In the genomic region with DNA sequence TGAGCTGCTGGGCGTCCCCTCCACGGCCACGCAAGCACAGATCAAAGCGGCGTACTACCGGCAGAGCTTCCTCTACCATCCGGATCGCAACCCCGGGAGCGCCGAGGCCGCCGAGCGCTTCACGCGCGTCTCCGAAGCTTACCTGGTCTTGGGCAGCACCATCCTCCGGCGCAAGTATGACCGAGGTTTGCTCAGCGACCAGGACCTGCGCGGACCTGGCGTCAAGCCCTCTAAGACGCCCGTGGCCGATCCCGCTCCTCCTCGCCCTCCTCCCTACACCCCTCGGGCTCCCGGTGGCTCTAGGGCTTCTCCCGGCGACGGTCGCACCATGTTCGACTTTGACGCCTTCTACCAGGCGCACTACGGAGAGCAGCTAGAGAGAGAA, we compare ENCODE assay signal across 8 mouse cellular contexts. TPM values are rescaled to one million over a fixed set of nuclear protein-coding genes. Genes with fewer than 3 reads are reported as not detected.
DNase-seq lines count a peak whose midpoint lies in the region; ATAC-seq and TF ChIP-seq lines count a peak whose summit lies in the region.

No protein-coding gene starts in this region.

- peak overlapping the region; percentile 92 for H3K4me3 ChIP-seq in liver, adult 2 months (ENCODE audit: insufficient read depth, low read depth, low read length)
- H3K4me3 ChIP-seq in embryonic facial prominence, embryonic 11.5 days (ENCODE audit: low read depth, low read length), result peak overlapping the region; percentile 97
- H3K4me3 ChIP-seq in hindbrain, postnatal 0 days (ENCODE audit: low read length), result peak overlapping the region; percentile 91
- H3K4me3 ChIP-seq in midbrain, embryonic 15.5 days, result peak overlapping the region; percentile 96

- DNase-seq in liver, adult 2 months (ENCODE audit: extremely low read depth, low read depth, low spot score), result no peak
- DNase-seq in liver, result no peak
- DNase-seq in embryonic facial prominence, embryonic 11.5 days (ENCODE audit: low spot score), result no peak
- no peak for DNase-seq in hindbrain, postnatal 0 days (ENCODE audit: low spot score)
- no peak for DNase-seq in urinary bladder, adult 18-20 months (ENCODE audit: low spot score in 2 of 2)
- no peak for DNase-seq in embryo, embryonic 10.5 days (ENCODE audit: low spot score)
- no peak for DNase-seq in layer of hippocampus, postnatal 36 days

- H3K79me2 ChIP-seq in liver, adult 2 months (ENCODE audit: control insufficient read depth, insufficient read depth, low read length), result peaks cover 8% of the 10 kb centered on the region; the same call in 1 of the 2 replicates

- H3K36me3 ChIP-seq in liver, adult 2 months (ENCODE audit: control insufficient read depth, insufficient read depth, low read length), result peaks cover 5% of the 10 kb centered on the region; the same call in 1 of the 2 replicates
- H3K36me3 ChIP-seq in embryonic facial prominence, embryonic 11.5 days (replicated peaks; ENCODE audit: control insufficient read depth, insufficient read depth, low read depth, low read length), result peaks cover 5% of the 10 kb centered on the region
- peaks cover 13% of the 10 kb centered on the region; the same call in 1 of the 2 replicates for H3K36me3 ChIP-seq in hindbrain, postnatal 0 days (ENCODE audit: insufficient read depth, low read length)
- H3K36me3 ChIP-seq in midbrain, embryonic 15.5 days (replicated peaks), result peaks cover 14% of the 10 kb centered on the region

- H3K27me3 ChIP-seq in liver, adult 2 months (ENCODE audit: control insufficient read depth, insufficient read depth, low read length), result no peaks in the 10 kb centered on the region
- H3K27me3 ChIP-seq in embryonic facial prominence, embryonic 11.5 days (ENCODE audit: control insufficient read depth, insufficient read depth, low read length), result no peaks in the 10 kb centered on the region
- H3K27me3 ChIP-seq in hindbrain, postnatal 0 days (ENCODE audit: insufficient read depth, low read length), result no peaks in the 10 kb centered on the region
- H3K27me3 ChIP-seq in midbrain, embryonic 15.5 days (replicated peaks), result no peaks in the 10 kb centered on the region

- no peaks in the 10 kb centered on the region for H3K9me3 ChIP-seq in embryonic facial prominence, embryonic 11.5 days (replicated peaks; ENCODE audit: control insufficient read depth, low read length)
- H3K9me3 ChIP-seq in hindbrain, postnatal 0 days (ENCODE audit: low read length), result no peaks in the 10 kb centered on the region
- H3K9me3 ChIP-seq in midbrain, embryonic 15.5 days, result no peaks in the 10 kb centered on the region

- H3K4me1 ChIP-seq in liver, adult 2 months (ENCODE audit: control insufficient read depth, insufficient read depth, low read length), result peaks cover 7% of the 10 kb centered on the region
- H3K4me1 ChIP-seq in embryonic facial prominence, embryonic 11.5 days (ENCODE audit: control insufficient read depth, insufficient read depth, low read length), result no peaks in the 10 kb centered on the region
- H3K4me1 ChIP-seq in hindbrain, postnatal 0 days (ENCODE audit: insufficient read depth, low read length), result peaks cover 11% of the 10 kb centered on the region; the same call in 1 of the 2 replicates
- peaks cover 27% of the 10 kb centered on the region for H3K4me1 ChIP-seq in midbrain, embryonic 15.5 days

- peak overlapping the region; percentile 80 for H3K4me2 ChIP-seq in embryonic facial prominence, embryonic 11.5 days (ENCODE audit: low read depth, low read length)
- peak overlapping the region; percentile 83 for H3K4me2 ChIP-seq in hindbrain, postnatal 0 days (ENCODE audit: low read depth, low read length)
- peak overlapping the region; percentile 79 for H3K4me2 ChIP-seq in midbrain, embryonic 15.5 days

- peak overlapping the region; percentile 90 for H3K27ac ChIP-seq in liver, adult 2 months (replicated peaks; ENCODE audit: insufficient read depth, low read depth, low read length)
- peak overlapping the region; percentile 16; the same call in 1 of the 2 replicates for H3K27ac ChIP-seq in embryonic facial prominence, embryonic 11.5 days (replicated peaks; ENCODE audit: low read depth, low read length)
- peak overlapping the region; percentile 84 for H3K27ac ChIP-seq in hindbrain, postnatal 0 days
- H3K27ac ChIP-seq in midbrain, embryonic 15.5 days, result peak overlapping the region; percentile 75

- no peak for TF ChIP-seq CTCF in liver, adult 2 months (IDR thresholded peaks at IDR 0.05; ENCODE audit: low read depth, low read length)
- TF ChIP-seq CTCF in hindbrain, postnatal 0 days (IDR thresholded peaks at IDR 0.05; ENCODE audit: low read depth), result no peak

- peak overlapping the region; percentile 95 for H3K9ac ChIP-seq in liver, adult 2 months (ENCODE audit: low read depth, low read length)
- H3K9ac ChIP-seq in embryonic facial prominence, embryonic 11.5 days (replicated peaks; ENCODE audit: low read length), result peak overlapping the region; percentile 83
- H3K9ac ChIP-seq in hindbrain, postnatal 0 days (replicated peaks; ENCODE audit: low read length), result peak overlapping the region; percentile 86
- peak overlapping the region; percentile 87 for H3K9ac ChIP-seq in midbrain, embryonic 15.5 days

- ATAC-seq in embryonic facial prominence, embryonic 11.5 days (replicated peaks; ENCODE audit: insufficient number of reproducible peaks, low FRiP score, low TSS enrichment, low read depth), result no peak
- peak; percentile 68 for ATAC-seq in hindbrain, postnatal 0 days
- ATAC-seq in midbrain, embryonic 15.5 days (replicated peaks), result no peak

- no peak for TF ChIP-seq POLR2A in liver, adult 2 months (IDR thresholded peaks at IDR 0.05; ENCODE audit: extremely low read depth, insufficient read depth, low read length)

- under 1% methylated on average over 40 of the region's 40 CpGs for WGBS in liver, adult 2 months
- 1% methylated on average over 38 of the region's 40 CpGs for WGBS in embryonic facial prominence, embryonic 11.5 days
- WGBS in hindbrain, postnatal 0 days, result under 1% methylated on average over 40 of the region's 40 CpGs
- WGBS in midbrain, embryonic 15.5 days, result under 1% methylated on average over 39 of the region's 40 CpGs

RNA-seq across cellular contexts. Expression of gene Dnajc30, which starts 0.4 kb away (rescaled TPM):
- 7.1 and 8.6 TPM in 2 replicates for total RNA-seq in liver, adult 2 months (2014; rRNA removed)
- polyA plus RNA-seq in liver, adult 2 months (2012; rRNA removed), result 39.9 and 45.7 TPM in 2 replicates
- polyA plus RNA-seq in embryonic facial prominence, embryonic 11.5 days (2014; fragmentation: Nextera tagmentation; extraction: Ambion mirVana), result 29.3 and 30.8 TPM in 2 replicates
- 14.7 and 19.6 TPM in 2 replicates for total RNA-seq in hindbrain, postnatal 0 days (2014; rRNA removed)
- 43.4 and 45.3 TPM in 2 replicates for polyA plus RNA-seq in hindbrain, postnatal 0 days (2015; fragmentation: Nextera tagmentation; extraction: Ambion mirVana)
- polyA plus RNA-seq in midbrain, embryonic 15.5 days (2015; fragmentation: Nextera tagmentation; extraction: Ambion mirVana), result 43.4 and 47.8 TPM in 2 replicates
- total RNA-seq in layer of hippocampus, postnatal 36 days (2021), result 10 to 100 TPM; 38.3 to 38.4 TPM

RNA-seq across cellular contexts. Expression of gene Bud23, which starts 0.4 kb away (rescaled TPM):
- 32.7 and 38.4 TPM in 2 replicates for total RNA-seq in liver, adult 2 months (2014; rRNA removed)
- polyA plus RNA-seq in liver, adult 2 months (2012; rRNA removed), result 50.9 and 51.7 TPM in 2 replicates
- 136 and 146 TPM in 2 replicates for polyA plus RNA-seq in embryonic facial prominence, embryonic 11.5 days (2014; fragmentation: Nextera tagmentation; extraction: Ambion mirVana)
- 44.8 and 52.2 TPM in 2 replicates for total RNA-seq in hindbrain, postnatal 0 days (2014; rRNA removed)
- polyA plus RNA-seq in hindbrain, postnatal 0 days (2015; fragmentation: Nextera tagmentation; extraction: Ambion mirVana), result 64.5 TPM in 2 replicates
- 78.1 and 82.5 TPM in 2 replicates for polyA plus RNA-seq in midbrain, embryonic 15.5 days (2015; fragmentation: Nextera tagmentation; extraction: Ambion mirVana)
- 10 to 100 TPM; 49.4 to 60.1 TPM for total RNA-seq in layer of hippocampus, postnatal 36 days (2021)

RNA-seq across cellular contexts. Expression of gene Vps37d, which starts 13.7 kb away (rescaled TPM):
- total RNA-seq in liver, adult 2 months (2014; rRNA removed), result 0.13 and 0.18 TPM in 2 replicates
- 0.60 and 0.66 TPM in 2 replicates for polyA plus RNA-seq in liver, adult 2 months (2012; rRNA removed)
- 7.1 and 9.1 TPM in 2 replicates for polyA plus RNA-seq in embryonic facial prominence, embryonic 11.5 days (2014; fragmentation: Nextera tagmentation; extraction: Ambion mirVana)
- total RNA-seq in hindbrain, postnatal 0 days (2014; rRNA removed), result 97.1 and 100 TPM in 2 replicates
- polyA plus RNA-seq in hindbrain, postnatal 0 days (2015; fragmentation: Nextera tagmentation; extraction: Ambion mirVana), result 28.6 and 30.0 TPM in 2 replicates
- 39.5 and 47.8 TPM in 2 replicates for polyA plus RNA-seq in midbrain, embryonic 15.5 days (2015; fragmentation: Nextera tagmentation; extraction: Ambion mirVana)
- 10 to 100 TPM; 27.1 to 30.9 TPM for total RNA-seq in layer of hippocampus, postnatal 36 days (2021)

RNA-seq across cellular contexts. Expression of gene Mlxipl, which starts 25.3 kb away (rescaled TPM):
- total RNA-seq in liver, adult 2 months (2014; rRNA removed), result 198 and 237 TPM in 2 replicates
- 444 and 617 TPM in 2 replicates for polyA plus RNA-seq in liver, adult 2 months (2012; rRNA removed)
- 1.9 and 3.7 TPM in 2 replicates for polyA plus RNA-seq in embryonic facial prominence, embryonic 11.5 days (2014; fragmentation: Nextera tagmentation; extraction: Ambion mirVana)
- 0.58 and 2.3 TPM in 2 replicates for total RNA-seq in hindbrain, postnatal 0 days (2014; rRNA removed)
- polyA plus RNA-seq in hindbrain, postnatal 0 days (2015; fragmentation: Nextera tagmentation; extraction: Ambion mirVana), result 0.86 and 1.4 TPM in 2 replicates
- polyA plus RNA-seq in midbrain, embryonic 15.5 days (2015; fragmentation: Nextera tagmentation; extraction: Ambion mirVana), result 0.81 and 0.91 TPM in 2 replicates
- 1 to 10 TPM; 3.6 to 5.2 TPM for total RNA-seq in layer of hippocampus, postnatal 36 days (2021)

RNA-seq across cellular contexts. Expression of gene Stx1a, which starts 41.1 kb away (rescaled TPM):
- total RNA-seq in liver, adult 2 months (2014; rRNA removed), result 0.09 and 0.13 TPM in 2 replicates
- polyA plus RNA-seq in liver, adult 2 months (2012; rRNA removed), result 1.1 and 1.3 TPM in 2 replicates
- polyA plus RNA-seq in embryonic facial prominence, embryonic 11.5 days (2014; fragmentation: Nextera tagmentation; extraction: Ambion mirVana), result 12.1 and 14.2 TPM in 2 replicates
- total RNA-seq in hindbrain, postnatal 0 days (2014; rRNA removed), result 141 and 149 TPM in 2 replicates
- 118 and 126 TPM in 2 replicates for polyA plus RNA-seq in hindbrain, postnatal 0 days (2015; fragmentation: Nextera tagmentation; extraction: Ambion mirVana)
- 156 and 157 TPM in 2 replicates for polyA plus RNA-seq in midbrain, embryonic 15.5 days (2015; fragmentation: Nextera tagmentation; extraction: Ambion mirVana)
- total RNA-seq in layer of hippocampus, postnatal 36 days (2021), result 10 to 100 TPM; 96.3 to 96.4 TPM

Comparison
In these comparisons a context has a peak if more than half of its experiments do, and no peak if none do; other contexts are left out.
1. H3K27ac ChIP-seq: peak in every context shown above with its lines; median percentile 90 in liver, adult 2 months; 84 in hindbrain, postnatal 0 days; 75 in midbrain, embryonic 15.5 days; 16 in embryonic facial prominence, embryonic 11.5 days.